Mouse (Mus musculus) olfactory bulb, adult 2 months (tissue): Measurements from ENCODE around the gene Gm21974. TPM values are rescaled to one million over a fixed set of nuclear protein-coding genes. Genes with fewer than 3 reads are reported as not detected.
"Not testable (repeated sequence)": the region's sequence is repeated elsewhere in the genome, so short reads cannot be mapped to it uniquely, and the experiment has no call there.

ENCODE experiments used
- H3K27ac ChIP-seq: fragments of 200-500 bp; 2 replicates; pipeline ENCODE4 v1.5.1; 2012; ENCODE audit warnings: low read depth, low read length; ENCODE audit not compliant: insufficient read depth
- H3K4me1 ChIP-seq: fragments of 200-500 bp; 2 replicates; pipeline ENCODE4 v1.6.1; 2012; ENCODE audit warnings: low read length; ENCODE audit not compliant: control insufficient read depth, insufficient read depth
- H3K4me3 ChIP-seq: fragments of 200-500 bp; 2 replicates; pipeline ENCODE4 v1.5.1; 2012; ENCODE audit warnings: mild to moderate bottlenecking, low read depth, low read length, moderate library complexity; ENCODE audit not compliant: insufficient read depth
- CTCF ChIP-seq: fragments of 200-500 bp; IDR thresholded peaks from 2 replicates; pipeline ENCODE4 v1.5.1; 2012; ENCODE audit warnings: low read depth, mild to moderate bottlenecking, low read length, moderate library complexity; ENCODE audit not compliant: insufficient read depth
- POLR2A ChIP-seq: fragments of 200-500 bp; IDR thresholded peaks from 2 replicates; pipeline ENCODE4 v1.6.1; 2012; ENCODE audit warnings: mild to moderate bottlenecking, low read depth, low read length, moderate library complexity; ENCODE audit not compliant: insufficient read depth
- WGBS: fragments of 180-500 bp; shearing (Covaris S2); methylation state at CpG from one replicate; pipeline ENCODE4 v1.1.7; 2018; 5-methylcytosine and 5-hydroxymethylcytosine counted together
- polyA plus RNA-seq: library from polyadenylated mRNA; stranded (reverse); fragments of >200 nt; gene quantifications from 2 replicates; pipeline ENCODE4 v1.2.4, GENCODE M21; 2012; ENCODE audit warnings: low replicate concordance; ENCODE audit not compliant: missing spikeins, insufficient read depth, insufficient read length

Gene Gm21974
- polyA plus RNA-seq, 1 experiment: not detected

DNA sequence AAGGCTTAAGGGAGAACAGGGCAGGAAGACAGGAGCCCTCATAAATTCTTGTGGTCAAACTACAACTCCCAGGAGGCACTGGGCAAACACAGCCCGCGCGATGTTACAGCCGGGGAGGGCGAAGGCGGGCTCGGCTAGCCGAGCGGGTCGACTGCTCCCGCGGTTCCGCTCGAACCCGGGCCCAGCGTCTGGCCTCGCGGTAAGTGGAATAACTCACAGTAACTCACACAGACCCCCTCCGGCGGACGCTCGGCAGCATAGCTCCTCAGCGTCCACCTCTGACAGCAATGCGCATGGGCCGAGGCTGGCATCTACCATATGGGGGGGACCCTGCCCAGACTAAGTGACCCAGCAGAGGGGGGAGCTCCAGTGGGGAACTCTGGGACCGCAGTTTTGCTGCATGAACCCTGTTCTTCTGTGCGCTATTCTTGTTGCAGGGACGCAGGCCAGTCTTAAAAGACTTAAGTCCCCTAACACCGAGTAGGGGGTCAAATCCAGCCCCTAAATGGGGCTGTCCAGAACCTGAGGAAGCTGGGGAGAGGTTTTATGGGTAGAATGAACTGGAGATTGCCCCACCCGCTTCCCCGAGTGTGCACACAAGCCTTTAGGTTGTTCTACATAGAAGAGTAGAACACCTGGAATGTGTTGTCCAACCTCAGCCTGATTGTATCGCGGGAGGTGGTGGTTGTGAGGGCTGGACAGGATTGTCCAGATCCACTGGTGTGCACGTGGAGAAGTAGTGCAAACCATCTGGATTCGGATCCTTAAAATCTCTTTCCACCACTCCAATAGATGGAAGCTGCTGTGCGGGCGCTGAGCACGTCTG lies 8.9 kb upstream of the Gm21974 start, which contains the start of gene Bckdk:
Bckdk (plus strand) TSS at position 112 of the 826 bp plus-strand sequence.
- Histone ChIP-seq H3K4me1 (peaks cover 12% of the 10 kb centered on the region), H3K4me3 (peak within 1 kb of the TSS; percentile 91), H3K27ac (peak within 1 kb of the TSS; percentile 97)
- TF ChIP-seq POLR2A: peak; percentile 79
- no peak for TF ChIP-seq CTCF
- 4% methylated on average over 38 of the region's 38 CpGs for WGBS

DNA sequence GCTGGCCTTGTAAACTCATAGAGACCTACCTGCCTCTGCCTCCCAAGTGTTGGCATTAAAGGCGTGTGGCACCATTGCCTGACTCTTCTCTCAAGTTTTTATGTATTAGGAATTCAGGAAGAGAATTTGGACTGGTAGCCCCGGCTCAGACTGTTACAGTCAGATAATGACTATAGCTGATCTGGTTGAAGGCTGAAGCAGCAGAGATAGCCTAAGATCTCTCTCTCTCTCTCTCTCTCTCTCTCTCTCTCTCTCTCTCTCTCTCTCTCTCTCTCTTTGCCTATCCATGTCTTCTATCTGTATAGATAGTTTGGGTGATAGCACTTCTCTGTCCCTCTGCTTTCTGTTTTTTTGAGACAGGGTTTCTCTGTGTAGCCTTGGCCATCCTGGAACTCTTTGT lies 6.5 kb upstream of the Gm21974 start:
- Histone ChIP-seq H3K27ac (no peak overlapping the region), H3K4me1 (peaks cover 12% of the 10 kb centered on the region), H3K4me3 (no peak overlapping the region)
- WGBS: 78% methylated on average over 2 of the region's 2 CpGs
- TF ChIP-seq POLR2A (no peak), CTCF (no peak)

DNA sequence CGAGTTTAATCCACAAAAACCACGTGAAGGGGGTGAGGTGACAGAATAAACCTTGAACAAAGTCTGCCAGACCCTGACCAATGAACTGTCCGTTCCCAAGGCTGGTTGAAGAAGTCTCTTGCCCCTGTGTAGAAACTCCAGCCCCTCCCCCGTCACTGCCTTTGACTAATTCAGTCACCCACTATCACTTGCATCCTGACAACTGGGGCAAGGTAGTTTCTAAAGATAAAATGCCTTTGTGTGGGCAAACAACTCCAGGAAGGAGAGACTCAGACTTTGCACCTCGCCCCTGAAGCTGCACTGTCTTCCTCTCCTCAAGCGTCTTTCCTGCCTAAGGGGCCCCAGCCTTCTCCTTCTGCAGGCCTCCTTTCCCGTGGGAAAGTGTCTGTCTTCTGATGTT lies 4.7 kb upstream of the Gm21974 start:
- WGBS: 45% methylated on average over 7 of the region's 7 CpGs
- TF ChIP-seq POLR2A (no peak), CTCF (no peak)
- H3K4me1 ChIP-seq: peaks cover 8% of the 10 kb centered on the region
- no peak overlapping the region for H3K27ac ChIP-seq
- no peak overlapping the region for H3K4me3 ChIP-seq

DNA sequence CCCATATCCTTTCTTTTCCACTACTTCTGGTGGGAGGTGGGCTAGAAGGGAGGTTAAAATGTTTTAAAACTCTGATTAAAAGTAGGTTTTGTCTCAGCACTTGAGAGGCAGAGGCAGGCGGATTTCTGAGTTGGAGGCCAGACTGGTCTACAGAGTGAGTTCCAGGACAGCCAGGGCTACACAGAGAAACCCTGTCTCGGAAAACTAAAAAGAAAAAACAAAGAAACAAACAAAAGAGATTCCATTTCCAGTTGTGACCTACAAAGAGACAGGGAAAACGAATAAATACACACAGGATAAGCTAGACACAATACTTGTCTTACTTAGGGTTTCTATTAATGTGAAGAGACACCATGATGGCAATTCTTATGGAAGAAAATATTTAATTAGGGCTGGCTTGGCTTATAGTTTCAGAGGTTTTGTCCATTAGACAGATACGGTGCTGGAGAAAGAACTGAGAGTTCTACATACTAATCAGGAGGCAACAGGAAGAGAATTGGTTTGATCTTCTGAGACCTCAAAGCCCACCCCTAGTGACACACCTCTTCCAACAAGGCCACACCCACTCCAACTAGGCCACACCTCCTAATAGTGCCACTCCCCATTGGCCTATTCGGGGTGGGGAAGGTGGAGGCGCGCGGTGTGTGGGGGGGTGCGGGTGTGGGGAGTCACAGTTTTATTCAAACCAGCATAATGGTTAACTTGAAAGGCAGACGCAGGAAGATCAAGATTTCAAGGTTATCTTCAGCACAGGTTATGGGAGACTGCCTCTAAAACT lies 3.1 kb upstream of the Gm21974 start:
- 37% methylated on average over 10 of the region's 10 CpGs for WGBS
- peaks cover 6% of the 10 kb centered on the region for H3K4me1 ChIP-seq
- TF ChIP-seq CTCF (no peak), POLR2A (no peak)
- no peak overlapping the region for H3K27ac ChIP-seq
- H3K4me3 ChIP-seq: no peak overlapping the region

DNA sequence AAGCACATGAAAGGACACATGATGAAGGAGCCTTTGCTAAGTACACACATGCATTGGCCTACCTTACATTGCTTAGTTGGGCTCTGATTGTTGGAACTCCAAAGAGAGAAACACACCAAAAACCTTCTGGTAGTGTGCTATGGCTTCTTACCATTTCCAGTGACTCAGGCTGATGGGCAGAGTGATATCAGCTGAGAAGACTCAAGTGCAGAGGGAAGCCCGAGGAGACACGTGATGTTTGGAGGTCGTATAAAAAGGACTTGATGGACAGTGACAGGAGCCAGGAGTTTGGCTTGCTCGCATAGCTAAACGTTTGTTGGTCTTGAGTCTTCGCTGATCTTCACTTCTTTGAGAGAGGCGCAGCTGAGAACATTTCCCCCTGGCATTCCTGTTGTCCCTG lies 2.3 kb upstream of the Gm21974 start:
- H3K4me3 ChIP-seq: no peak overlapping the region
- peaks cover 6% of the 10 kb centered on the region for H3K4me1 ChIP-seq
- no peak for TF ChIP-seq POLR2A
- no peak for TF ChIP-seq CTCF
- H3K27ac ChIP-seq: no peak overlapping the region
- 85% methylated on average over 7 of the region's 7 CpGs for WGBS

DNA sequence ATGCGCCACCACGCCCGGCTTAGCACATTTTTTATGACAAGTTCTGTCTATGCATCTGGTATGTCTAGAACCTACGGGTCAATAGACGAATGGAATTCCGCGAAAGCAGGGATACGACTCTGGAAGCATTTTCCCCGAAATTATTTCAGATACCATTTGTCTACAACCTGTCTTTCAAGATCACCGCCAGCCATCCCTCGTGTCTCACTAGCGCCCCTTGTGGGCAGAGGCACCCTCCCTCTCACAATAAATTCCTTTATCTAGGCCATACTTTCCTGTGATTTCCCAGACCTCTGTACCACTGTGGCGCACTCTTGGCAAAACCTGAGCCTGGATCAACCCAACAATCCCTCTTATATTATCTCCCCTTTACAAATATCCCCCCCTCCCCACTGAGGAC lies 1.1 kb upstream of the Gm21974 start:
- 55% methylated on average over 13 of the region's 13 CpGs for WGBS
- no peak overlapping the region for H3K4me3 ChIP-seq
- H3K4me1 ChIP-seq: peaks cover 6% of the 10 kb centered on the region
- H3K27ac ChIP-seq: no peak overlapping the region
- TF ChIP-seq POLR2A: no peak
- no peak for TF ChIP-seq CTCF

DNA sequence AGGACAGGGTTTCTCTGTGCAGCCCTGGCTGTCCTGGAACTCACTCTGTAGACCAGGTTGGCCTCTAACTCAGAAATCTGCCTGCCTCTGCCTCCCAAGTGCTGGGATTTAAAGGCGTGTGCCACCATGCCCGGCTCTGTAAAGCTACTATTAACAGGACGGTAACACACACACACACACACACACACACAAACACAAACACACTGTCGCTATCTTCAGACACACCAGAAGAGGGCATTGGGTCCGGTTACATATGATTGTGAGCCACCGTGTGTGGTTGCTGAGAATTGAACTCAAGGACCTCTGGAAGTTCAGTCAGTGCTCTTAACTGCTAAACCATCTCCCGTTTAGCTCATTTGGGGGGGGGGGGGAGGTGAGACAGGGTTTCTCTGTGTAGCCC lies 637 bp upstream of the Gm21974 start:
- 67% methylated on average over 7 of the region's 7 CpGs for WGBS
- not testable (repeated sequence) for H3K27ac ChIP-seq, H3K4me3 ChIP-seq, H3K4me1 ChIP-seq

DNA sequence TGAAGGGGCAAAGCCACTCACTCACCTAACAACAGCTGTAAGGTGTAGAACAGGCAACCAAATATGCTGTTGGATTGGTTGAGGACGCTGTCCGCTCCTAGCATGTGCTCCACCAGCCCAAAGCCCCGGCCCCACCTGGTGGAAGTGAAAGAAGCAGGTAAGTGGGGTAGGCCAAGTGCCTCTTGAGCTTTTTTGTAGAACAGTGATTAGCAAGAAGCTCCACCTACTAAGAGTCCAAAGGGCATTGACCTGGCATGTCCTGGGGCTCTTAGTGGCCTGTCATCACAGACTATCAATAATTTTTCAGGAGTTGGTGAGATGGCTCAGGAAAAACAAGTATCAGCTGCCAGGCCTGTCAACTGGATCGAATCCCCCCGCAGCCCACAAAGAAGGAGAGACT lies 774 bp downstream of the Gm21974 start:
- H3K4me3 ChIP-seq: 0 out of 2 replicates have a peak overlapping the region, but pooled peaks have one; percentile 86
- TF ChIP-seq CTCF (no peak), POLR2A (no peak)
- H3K27ac ChIP-seq: no peak overlapping the region
- WGBS: 82% methylated on average over 5 of the region's 5 CpGs
- peaks cover 6% of the 10 kb centered on the region for H3K4me1 ChIP-seq

DNA sequence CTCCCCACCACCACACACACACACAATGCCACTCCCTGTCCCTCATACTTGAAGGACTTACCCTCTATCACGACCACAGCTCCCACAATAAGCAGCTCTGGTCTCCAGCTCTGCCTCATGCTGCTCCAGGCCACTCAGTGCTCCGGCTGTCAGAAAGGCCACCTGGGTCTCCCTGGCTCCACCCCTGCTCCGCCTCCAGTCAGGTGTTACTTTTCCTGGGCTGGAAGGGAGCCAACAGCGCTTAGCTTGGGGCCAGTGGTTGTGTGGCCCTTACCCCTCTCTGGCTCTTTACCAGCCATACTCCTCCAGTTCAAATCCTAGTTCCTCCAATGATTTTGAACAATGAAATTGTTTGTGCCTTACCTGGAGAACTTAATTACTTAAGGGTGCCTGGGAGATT lies 4.5 kb downstream of the Gm21974 start, which contains the start of gene Prss53:
Prss53 (minus strand) TSS at position 173 of the 400 bp plus-strand sequence.
- TF ChIP-seq POLR2A (no peak), CTCF (no peak)
- no peak within 1 kb of the TSS for H3K27ac ChIP-seq
- peaks cover 8% of the 10 kb centered on the region for H3K4me1 ChIP-seq
- H3K4me3 ChIP-seq: no peak within 1 kb of the TSS
- WGBS: 34% methylated on average over 4 of the region's 4 CpGs
